Mouse (Mus musculus) intestine, embryonic 14.5 days (tissue): ENCODE measurements around the gene Cpt1c. TPM values are rescaled to one million over a fixed set of nuclear protein-coding genes. Genes with fewer than 3 reads are reported as not detected.

Experiments
- microRNA-seq: library from miRNA; unstranded; fragments of <30 nt; microRNA quantifications from one replicate; pipeline ENCODE4, GENCODE M21; 2016
- polyA plus RNA-seq: library from polyadenylated mRNA; unstranded; fragments of >200 nt; fragmentation: Nextera tagmentation; extraction: Ambion mirVana; gene quantifications from 2 replicates; pipeline ENCODE4 v1.2.1, GENCODE M21; 2014

Gene Cpt1c
- polyA plus RNA-seq, 1 experiment from 2014 or later: 21.9 TPM

Small RNA genes lying within 50 kb of the gene (microRNA-seq; reads per million reads assigned to microRNA genes)
- gene Mir7054: 0.76 reads per million

Other genes with a start within 250 kb of the Cpt1c start
- gene Vrk3, start 226.4 kb downstream of the Cpt1c start, polyA plus RNA-seq: 38.0 and 40.3 TPM in 2 replicates
- gene Zfp473, start 223.8 kb downstream of the Cpt1c start, polyA plus RNA-seq: 3.6 and 4.2 TPM in 2 replicates
- 65.8 and 68.8 TPM in 2 replicates for gene Nup62, start 158.8 kb downstream of the Cpt1c start, polyA plus RNA-seq
- 2.0 TPM in 2 replicates for gene Il4i1, start 158.5 kb downstream of the Cpt1c start, polyA plus RNA-seq
- 2.4 and 3.0 TPM in 2 replicates for gene Atf5, start 158.2 kb downstream of the Cpt1c start, polyA plus RNA-seq
- 63.7 and 68.0 TPM in 2 replicates for gene Akt1s1, start 125.9 kb downstream of the Cpt1c start, polyA plus RNA-seq
- 72.4 and 74.8 TPM in 2 replicates for gene Tbc1d17, start 125.8 kb downstream of the Cpt1c start, polyA plus RNA-seq
- 26.4 and 29.7 TPM in 2 replicates for gene Pnkp, start 117.7 kb downstream of the Cpt1c start, polyA plus RNA-seq
- 318 and 338 TPM in 2 replicates for gene Ptov1, start 105.1 kb downstream of the Cpt1c start, polyA plus RNA-seq
- 66.2 and 75.8 TPM in 2 replicates for gene Med25, start 82.1 kb downstream of the Cpt1c start, polyA plus RNA-seq
- 17.8 and 19.7 TPM in 2 replicates for gene Fuz, start 78.8 kb downstream of the Cpt1c start, polyA plus RNA-seq
- gene Ap2a1, start 45.4 kb downstream of the Cpt1c start, polyA plus RNA-seq: 62.9 and 68.3 TPM in 2 replicates
- gene Tsks, start 31.6 kb downstream of the Cpt1c start, polyA plus RNA-seq: not detected in 2 replicates
- gene Prmt1, start 11.7 kb upstream of the Cpt1c start, polyA plus RNA-seq: 208 and 211 TPM in 2 replicates
- gene Irf3, start 22.8 kb upstream of the Cpt1c start, polyA plus RNA-seq: 84.3 and 91.7 TPM in 2 replicates
- 54.3 and 55.2 TPM in 2 replicates for gene Bcl2l12, start 23.9 kb upstream of the Cpt1c start, polyA plus RNA-seq
- 45.3 and 49.4 TPM in 2 replicates for gene Scaf1, start 41.5 kb upstream of the Cpt1c start, polyA plus RNA-seq
- gene Rras, start 43.1 kb upstream of the Cpt1c start, polyA plus RNA-seq: 69.1 and 70.2 TPM in 2 replicates
- gene Prr12, start 78.0 kb upstream of the Cpt1c start, polyA plus RNA-seq: 14.0 and 15.0 TPM in 2 replicates
- gene Nosip, start 87.6 kb upstream of the Cpt1c start, polyA plus RNA-seq: 57.2 and 63.0 TPM in 2 replicates
- 21.8 and 24.0 TPM in 2 replicates for gene Prrg2, start 87.8 kb upstream of the Cpt1c start, polyA plus RNA-seq
- gene Rcn3, start 117.4 kb upstream of the Cpt1c start, polyA plus RNA-seq: 313 and 323 TPM in 2 replicates
- 64.1 and 65.1 TPM in 2 replicates for gene Fcgrt, start 129.0 kb upstream of the Cpt1c start, polyA plus RNA-seq
- gene Rps11, start 149.6 kb upstream of the Cpt1c start, polyA plus RNA-seq: 1,923 and 1,961 TPM in 2 replicates
- gene Rpl13a, start 153.9 kb upstream of the Cpt1c start, polyA plus RNA-seq: 1,687 and 1,710 TPM in 2 replicates
- gene Gm45713, start 161.4 kb upstream of the Cpt1c start, polyA plus RNA-seq: 0.72 and 0.81 TPM in 2 replicates
- gene Flt3l, start 161.6 kb upstream of the Cpt1c start, polyA plus RNA-seq: 1.3 and 2.1 TPM in 2 replicates
- 108 and 113 TPM in 2 replicates for gene Pih1d1, start 179.5 kb upstream of the Cpt1c start, polyA plus RNA-seq
- gene Aldh16a1, start 179.7 kb upstream of the Cpt1c start, polyA plus RNA-seq: 50.9 and 66.6 TPM in 2 replicates
- 0.07 TPM in 1 of 2 replicates, not detected in the other for gene Slc17a7, start 189.1 kb upstream of the Cpt1c start, polyA plus RNA-seq
- gene Gfy, start 204.7 kb upstream of the Cpt1c start, polyA plus RNA-seq: not detected in 2 replicates
- gene Pth2, start 206.1 kb upstream of the Cpt1c start, polyA plus RNA-seq: not detected in 2 replicates
- 0.43 and 0.73 TPM in 2 replicates for gene Ccdc155, start 230.0 kb upstream of the Cpt1c start, polyA plus RNA-seq
- gene Dkkl1, start 237.3 kb upstream of the Cpt1c start, polyA plus RNA-seq: 0.80 and 1.0 TPM in 2 replicates
- gene Tead2, start 240.9 kb upstream of the Cpt1c start, polyA plus RNA-seq: 129 and 139 TPM in 2 replicates